Mouse (Mus musculus) midbrain, embryonic 10.5 days (tissue): ENCODE data around the gene Hmg20a. TPM values are rescaled to one million over a fixed set of nuclear protein-coding genes. Genes with fewer than 3 reads are reported as not detected.
A peak's percentile ranks its signal among the peaks of the same experiment; 100 is the strongest.

Source experiments
- DNase-seq: peaks from one replicate; pipeline ENCODE4 v3.0.0-alpha.2; 2017; ENCODE audit warnings: low spot score
- H3K27ac ChIP-seq: fragments of 300-500 bp; sonication (generic); replicated peaks from 2 replicates; pipeline ENCODE4 v1.5.1; 2016; ENCODE audit warnings: mild to moderate bottlenecking
- H3K27me3 ChIP-seq: fragments of 300-500 bp; sonication (generic); 2 replicates; pipeline ENCODE4 v1.6.1; 2016; ENCODE audit warnings: low read depth, mild to moderate bottlenecking; ENCODE audit not compliant: poor library complexity, severe bottlenecking
- H3K36me3 ChIP-seq: fragments of 300-500 bp; sonication (generic); 2 replicates; pipeline ENCODE4 v1.6.1; 2016; ENCODE audit warnings: mild to moderate bottlenecking, moderate library complexity
- H3K4me1 ChIP-seq: fragments of 300-500 bp; sonication (generic); 2 replicates; pipeline ENCODE4 v1.6.1; 2016
- H3K4me3 ChIP-seq: fragments of 300-500 bp; sonication (generic); 2 replicates; pipeline ENCODE4 v1.5.1; 2016; ENCODE audit warnings: mild to moderate bottlenecking, moderate library complexity
- H3K9me3 ChIP-seq: fragments of 300-500 bp; sonication (generic); replicated peaks from 2 replicates; pipeline ENCODE4 v1.6.1; 2016; ENCODE audit warnings: mild to moderate bottlenecking
- WGBS: fragments of 180-500 bp; shearing (Covaris S2); methylation state at CpG from one replicate; pipeline ENCODE4 v1.1.7; 2016; 5-methylcytosine and 5-hydroxymethylcytosine counted together
- polyA plus RNA-seq: library from polyadenylated mRNA; unstranded; fragments of >200 nt; fragmentation: Nextera tagmentation; extraction: Ambion mirVana; gene quantifications from 2 replicates; pipeline ENCODE4 v1.2.1, GENCODE M21; 2016

The Hmg20a gene
- polyA plus RNA-seq, 1 experiment from 2014 or later: 62.5 TPM

GRCm38 (mm10) chr9:56503621-56504500 is 85.5 kb downstream of the Hmg20a start:
- H3K27ac ChIP-seq: no peak overlapping the region
- H3K4me3 ChIP-seq: no peak overlapping the region
- peaks cover 44% of the 10 kb centered on the region for H3K27me3 ChIP-seq
- no peaks in the 10 kb centered on the region for H3K9me3 ChIP-seq
- WGBS: 77% methylated on average over 7 of the region's 7 CpGs
- H3K4me1 ChIP-seq: peaks cover 55% of the 10 kb centered on the region
- no peak for DNase-seq
- no peaks in the 10 kb centered on the region for H3K36me3 ChIP-seq

GRCm38 (mm10) chr9:56504511-56504910 is 86.1 kb downstream of the Hmg20a start:
- DNase-seq: no peak
- no peak overlapping the region for H3K27ac ChIP-seq
- WGBS: 55% methylated on average over 5 of the region's 5 CpGs
- H3K4me3 ChIP-seq: no peak overlapping the region
- no peaks in the 10 kb centered on the region for H3K9me3 ChIP-seq
- H3K36me3 ChIP-seq: no peaks in the 10 kb centered on the region
- peaks cover 45% of the 10 kb centered on the region for H3K27me3 ChIP-seq
- H3K4me1 ChIP-seq: peaks cover 55% of the 10 kb centered on the region

GRCm38 (mm10) chr9:56505083-56505792 is 86.8 kb downstream of the Hmg20a start:
- Histone ChIP-seq H3K4me1 (peaks cover 55% of the 10 kb centered on the region), H3K9me3 (no peaks in the 10 kb centered on the region), H3K4me3 (peak overlapping the region; percentile 58; the same call in 1 of the 2 replicates), H3K36me3 (no peaks in the 10 kb centered on the region), H3K27me3 (peaks cover 48% of the 10 kb centered on the region), H3K27ac (no peak overlapping the region; the same call in 1 of the 2 replicates)
- 56% methylated on average over 9 of the region's 9 CpGs for WGBS
- no peak for DNase-seq

- H3K4me1 ChIP-seq: peaks cover 52% of the 10 kb centered on the region
- 1% methylated on average over 31 of the region's 31 CpGs for WGBS
Observed at GRCm38 (mm10) chr9:56505793-56506755, 87.7 kb downstream of the Hmg20a start.

GRCm38 (mm10) chr9:56506931-56507681 is 88.7 kb downstream of the Hmg20a start:
- H3K4me3 ChIP-seq: peak overlapping the region; percentile 58
- H3K36me3 ChIP-seq: no peaks in the 10 kb centered on the region
- H3K9me3 ChIP-seq: no peaks in the 10 kb centered on the region
- H3K4me1 ChIP-seq: peaks cover 42% of the 10 kb centered on the region
- DNase-seq: no peak
- H3K27ac ChIP-seq: peak overlapping the region; percentile 85
- H3K27me3 ChIP-seq: peaks cover 54% of the 10 kb centered on the region
- WGBS: 16% methylated on average over 25 of the region's 25 CpGs

More at GRCm38 (mm10) chr9:56505793-56506755, 87.7 kb downstream of the Hmg20a start:
- peak overlapping the region; percentile 85 for H3K27ac ChIP-seq
- peak overlapping the region; percentile 58 for H3K4me3 ChIP-seq
- H3K27me3 ChIP-seq: peaks cover 54% of the 10 kb centered on the region
- peak; percentile 94 for DNase-seq
- H3K9me3 ChIP-seq: no peaks in the 10 kb centered on the region
- H3K36me3 ChIP-seq: no peaks in the 10 kb centered on the region

GRCm38 (mm10) chr9:56507682-56508061 is 89.3 kb downstream of the Hmg20a start:
- Histone ChIP-seq H3K9me3 (no peaks in the 10 kb centered on the region), H3K4me1 (peaks cover 36% of the 10 kb centered on the region), H3K27ac (peak overlapping the region; percentile 85; the same call in 1 of the 2 replicates), H3K36me3 (no peaks in the 10 kb centered on the region), H3K27me3 (peaks cover 54% of the 10 kb centered on the region), H3K4me3 (peak overlapping the region; percentile 58)
- 72% methylated on average over 4 of the region's 4 CpGs for WGBS
- DNase-seq: no peak

GRCm38 (mm10) chr9:56508835-56509451 is 90.5 kb downstream of the Hmg20a start:
- H3K4me1 ChIP-seq: peaks cover 33% of the 10 kb centered on the region
- H3K27ac ChIP-seq: no peak overlapping the region
- WGBS: 85% methylated on average over 11 of the region's 11 CpGs
- H3K27me3 ChIP-seq: peaks cover 46% of the 10 kb centered on the region
- no peaks in the 10 kb centered on the region for H3K9me3 ChIP-seq
- DNase-seq: no peak
- no peaks in the 10 kb centered on the region for H3K36me3 ChIP-seq
- H3K4me3 ChIP-seq: no peak overlapping the region

- H3K4me1 ChIP-seq: peaks cover 24% of the 10 kb centered on the region
- H3K36me3 ChIP-seq: no peaks in the 10 kb centered on the region
- H3K4me3 ChIP-seq: no peak overlapping the region
- WGBS: 81% methylated on average over 2 of the region's 2 CpGs
- H3K9me3 ChIP-seq: no peaks in the 10 kb centered on the region
- DNase-seq: no peak
- no peak overlapping the region for H3K27ac ChIP-seq
- H3K27me3 ChIP-seq: peaks cover 36% of the 10 kb centered on the region
Observed at GRCm38 (mm10) chr9:56510281-56510680, 91.9 kb downstream of the Hmg20a start.

- 80% methylated on average over 4 of the region's 4 CpGs for WGBS
- Histone ChIP-seq H3K9me3 (no peaks in the 10 kb centered on the region), H3K27me3 (peaks cover 30% of the 10 kb centered on the region), H3K4me1 (peaks cover 12% of the 10 kb centered on the region), H3K27ac (no peak overlapping the region), H3K36me3 (no peaks in the 10 kb centered on the region), H3K4me3 (no peak overlapping the region)
- no peak for DNase-seq
Observed at GRCm38 (mm10) chr9:56512486-56512885, 94.1 kb downstream of the Hmg20a start.

- Histone ChIP-seq H3K27ac (no peak overlapping the region), H3K27me3 (peaks cover 13% of the 10 kb centered on the region), H3K4me3 (no peak overlapping the region), H3K36me3 (no peaks in the 10 kb centered on the region), H3K9me3 (no peaks in the 10 kb centered on the region), H3K4me1 (peaks cover 10% of the 10 kb centered on the region)
- DNase-seq: no peak
- WGBS: 87% methylated on average over 5 of the region's 5 CpGs
Observed at GRCm38 (mm10) chr9:56515110-56515509, 96.7 kb downstream of the Hmg20a start.

GRCm38 (mm10) chr9:56516219-56516618 is 97.8 kb downstream of the Hmg20a start:
- 80% methylated on average over 3 of the region's 3 CpGs for WGBS
- Histone ChIP-seq H3K4me1 (peaks cover 10% of the 10 kb centered on the region), H3K4me3 (no peak overlapping the region), H3K27me3 (peaks cover 6% of the 10 kb centered on the region), H3K27ac (no peak overlapping the region), H3K36me3 (no peaks in the 10 kb centered on the region), H3K9me3 (no peaks in the 10 kb centered on the region)
- DNase-seq: no peak
